Mouse (Mus musculus): ENCODE data around the gene Arhgap21. TPM values are rescaled to one million over a fixed set of nuclear protein-coding genes. Genes with fewer than 3 reads are reported as not detected.

Arhgap21 gene
- polyA plus RNA-seq (2015; fragmentation: Nextera tagmentation; extraction: Ambion mirVana), result 8.3 and 9.6 TPM in 2 replicates

DNA sequence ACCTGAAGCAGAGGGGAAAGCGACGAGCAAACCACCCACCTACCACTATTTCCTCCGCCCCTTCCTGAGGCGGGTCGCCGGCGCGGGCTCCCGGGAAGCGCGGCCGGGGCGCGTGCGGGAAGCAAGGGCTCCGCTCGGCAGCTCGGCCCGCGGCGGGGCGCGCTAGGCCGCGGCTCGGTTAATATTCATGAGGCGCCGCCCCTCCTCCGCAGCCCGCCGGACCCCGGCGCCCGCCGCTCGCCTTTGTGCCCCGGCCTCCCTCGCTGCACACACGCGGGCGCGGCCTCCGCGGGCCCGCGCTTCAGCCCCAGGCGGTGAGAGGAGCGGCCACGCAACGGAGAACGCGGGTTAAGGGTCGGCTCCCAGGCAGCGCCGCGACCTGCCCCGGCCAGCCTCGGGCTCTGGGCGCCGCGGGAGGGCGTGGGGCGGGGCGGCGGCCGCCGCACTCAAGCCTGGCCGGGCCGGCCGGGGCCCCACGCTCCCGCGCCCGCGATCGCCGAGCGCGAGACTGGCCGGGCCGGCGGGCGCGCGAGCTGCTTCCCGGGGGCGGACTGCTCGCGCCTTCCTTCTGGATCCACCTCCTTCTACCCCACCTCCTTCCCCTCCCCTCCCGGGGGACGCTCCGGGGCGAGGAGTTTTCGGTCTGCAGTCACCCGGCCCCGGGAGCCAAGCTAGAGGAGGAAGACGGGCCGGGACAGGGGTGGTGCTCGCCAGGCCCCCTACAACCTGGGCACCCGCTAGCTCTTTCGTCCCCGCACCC, at the start of gene Arhgap21:
Arhgap21 (minus strand) TSS at position 441 of the 760 bp plus-strand sequence.
- Histone ChIP-seq H3K36me3 (ENCODE audit: insufficient read depth, low read length) (no peaks in the 10 kb centered on the region), H3K4me2 (ENCODE audit: low read length) (peak within 1 kb of the TSS; percentile 74), H3K27ac (peak within 1 kb of the TSS; percentile 97), H3K9me3 (replicated peaks; ENCODE audit: low read length) (no peaks in the 10 kb centered on the region), H3K4me1 (replicated peaks; ENCODE audit: insufficient read depth, low read length) (peaks cover 6% of the 10 kb centered on the region), H3K27me3 (ENCODE audit: insufficient read depth, low read length) (no peaks in the 10 kb centered on the region), H3K9ac (ENCODE audit: low read depth, low read length) (peak within 1 kb of the TSS; percentile 95), H3K4me3 (replicated peaks; ENCODE audit: low read depth, low read length) (peak within 1 kb of the TSS; percentile 93)
- no peak for TF ChIP-seq CTCF (IDR thresholded peaks at IDR 0.05; ENCODE audit: low read depth)
- ATAC-seq (replicated peaks; ENCODE audit: low FRiP score, low read depth) (peak; percentile 68), DNase-seq (ENCODE audit: low spot score) (peak; percentile 81)
- whole genome bisulfite sequencing, result under 1% methylated on average over 80 of the region's 102 CpGs

GRCm38 (mm10) chr2:21016589-21016988, 47.9 kb upstream of the Arhgap21 start:
- Histone ChIP-seq H3K36me3 (ENCODE audit: insufficient read depth, low read length) (no peaks in the 10 kb centered on the region), H3K4me3 (replicated peaks; ENCODE audit: low read depth, low read length) (no peak overlapping the region), H3K4me2 (ENCODE audit: low read length) (no peak overlapping the region), H3K27me3 (ENCODE audit: insufficient read depth, low read length) (no peaks in the 10 kb centered on the region), H3K27ac (no peak overlapping the region), H3K4me1 (replicated peaks; ENCODE audit: insufficient read depth, low read length) (no peaks in the 10 kb centered on the region), H3K9ac (ENCODE audit: low read depth, low read length) (no peak overlapping the region), H3K9me3 (replicated peaks; ENCODE audit: low read length) (no peaks in the 10 kb centered on the region)
- peak; percentile 14 for DNase-seq (ENCODE audit: low spot score)
- TF ChIP-seq CTCF (IDR thresholded peaks at IDR 0.05; ENCODE audit: low read depth), result no peak
- WGBS, result 70% methylated on average over 7 of the region's 7 CpGs
- ATAC-seq (replicated peaks; ENCODE audit: low FRiP score, low read depth), result no peak

GRCm38 (mm10) chr2:21010806-21011397, 42.2 kb upstream of the Arhgap21 start:
- TF ChIP-seq CTCF (IDR thresholded peaks at IDR 0.05; ENCODE audit: low read depth), result no peak
- Histone ChIP-seq H3K4me3 (replicated peaks; ENCODE audit: low read depth, low read length) (no peak overlapping the region), H3K36me3 (ENCODE audit: insufficient read depth, low read length) (no peaks in the 10 kb centered on the region), H3K9me3 (replicated peaks; ENCODE audit: low read length) (no peaks in the 10 kb centered on the region), H3K9ac (ENCODE audit: low read depth, low read length) (no peak overlapping the region), H3K27me3 (ENCODE audit: insufficient read depth, low read length) (no peaks in the 10 kb centered on the region), H3K27ac (no peak overlapping the region), H3K4me1 (replicated peaks; ENCODE audit: insufficient read depth, low read length) (no peaks in the 10 kb centered on the region), H3K4me2 (ENCODE audit: low read length) (no peak overlapping the region)
- ATAC-seq (replicated peaks; ENCODE audit: low FRiP score, low read depth), result no peak
- WGBS, result 62% methylated on average over 11 of the region's 11 CpGs
- no peak for DNase-seq (ENCODE audit: low spot score)

GRCm38 (mm10) chr2:21010219-21010618, 41.5 kb upstream of the Arhgap21 start:
- H3K27ac ChIP-seq, result no peak overlapping the region
- WGBS, result 78% methylated on average over 9 of the region's 9 CpGs
- no peaks in the 10 kb centered on the region for H3K4me1 ChIP-seq (replicated peaks; ENCODE audit: insufficient read depth, low read length)
- H3K4me2 ChIP-seq (ENCODE audit: low read length), result no peak overlapping the region
- no peak overlapping the region for H3K9ac ChIP-seq (ENCODE audit: low read depth, low read length)
- H3K36me3 ChIP-seq (ENCODE audit: insufficient read depth, low read length), result no peaks in the 10 kb centered on the region
- no peak overlapping the region for H3K4me3 ChIP-seq (replicated peaks; ENCODE audit: low read depth, low read length)
- H3K27me3 ChIP-seq (ENCODE audit: insufficient read depth, low read length), result no peaks in the 10 kb centered on the region
- no peak for ATAC-seq (replicated peaks; ENCODE audit: low FRiP score, low read depth)
- H3K9me3 ChIP-seq (replicated peaks; ENCODE audit: low read length), result no peaks in the 10 kb centered on the region
- TF ChIP-seq CTCF (IDR thresholded peaks at IDR 0.05; ENCODE audit: low read depth), result no peak
- no peak for DNase-seq (ENCODE audit: low spot score)

- H3K4me3 ChIP-seq (replicated peaks; ENCODE audit: low read depth, low read length), result no peak overlapping the region
- H3K9me3 ChIP-seq (replicated peaks; ENCODE audit: low read length), result no peaks in the 10 kb centered on the region
- no peak overlapping the region for H3K9ac ChIP-seq (ENCODE audit: low read depth, low read length)
- ATAC-seq (replicated peaks; ENCODE audit: low FRiP score, low read depth) (no peak), DNase-seq (ENCODE audit: low spot score) (no peak)
- H3K4me2 ChIP-seq (ENCODE audit: low read length), result no peak overlapping the region
- no peak for TF ChIP-seq CTCF (IDR thresholded peaks at IDR 0.05; ENCODE audit: low read depth)
- no peaks in the 10 kb centered on the region for H3K36me3 ChIP-seq (ENCODE audit: insufficient read depth, low read length)
- H3K27me3 ChIP-seq (ENCODE audit: insufficient read depth, low read length), result no peaks in the 10 kb centered on the region
- WGBS, result 47% methylated on average over 16 of the region's 16 CpGs
- H3K27ac ChIP-seq, result no peak overlapping the region
- H3K4me1 ChIP-seq (replicated peaks; ENCODE audit: insufficient read depth, low read length), result no peaks in the 10 kb centered on the region
Observed at GRCm38 (mm10) chr2:21009258-21010140, 40.8 kb upstream of the Arhgap21 start.

DNA sequence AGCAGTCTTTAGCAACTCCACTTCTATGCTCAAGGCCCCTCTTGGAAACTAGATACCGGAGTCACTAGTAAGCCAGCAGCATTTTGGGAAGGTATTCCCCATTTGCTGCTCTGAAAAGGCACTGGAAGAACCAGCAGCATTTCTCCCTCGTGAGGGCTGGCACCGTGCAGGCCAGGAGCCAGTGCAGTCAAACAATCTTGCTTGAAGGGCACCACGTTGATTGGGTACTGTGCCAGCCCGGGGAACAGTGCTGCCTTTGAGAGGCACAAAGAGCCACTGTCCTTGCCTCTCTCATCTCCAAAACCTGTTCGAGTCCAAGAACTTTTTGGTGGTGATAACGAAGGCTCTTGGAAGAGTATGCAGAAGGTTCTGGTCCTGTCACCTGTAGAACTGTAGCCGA, 33.9 kb upstream of the Arhgap21 start:
- no peak overlapping the region for H3K4me2 ChIP-seq (ENCODE audit: low read length)
- ATAC-seq (replicated peaks; ENCODE audit: low FRiP score, low read depth) (no peak), DNase-seq (ENCODE audit: low spot score) (no peak)
- H3K9me3 ChIP-seq (replicated peaks; ENCODE audit: low read length), result no peaks in the 10 kb centered on the region
- H3K27me3 ChIP-seq (ENCODE audit: insufficient read depth, low read length), result no peaks in the 10 kb centered on the region
- H3K4me3 ChIP-seq (replicated peaks; ENCODE audit: low read depth, low read length), result no peak overlapping the region
- no peak overlapping the region for H3K9ac ChIP-seq (ENCODE audit: low read depth, low read length)
- no peak overlapping the region for H3K27ac ChIP-seq
- no peaks in the 10 kb centered on the region for H3K4me1 ChIP-seq (replicated peaks; ENCODE audit: insufficient read depth, low read length)
- no peak for TF ChIP-seq CTCF (IDR thresholded peaks at IDR 0.05; ENCODE audit: low read depth)
- no peaks in the 10 kb centered on the region for H3K36me3 ChIP-seq (ENCODE audit: insufficient read depth, low read length)
- 91% methylated on average over 8 of the region's 8 CpGs for WGBS
